Mouse (Mus musculus) urinary bladder, postnatal 4 days (tissue): ENCODE measurements around the gene Pars2.

Source experiments
- DNase-seq, 2 experiments: peaks; one replicate each; pipeline ENCODE4 v3.0.0; 2021 to 2022; ENCODE audit warnings: low spot score in 2 of 2

Pars2 gene

GRCm38 (mm10) chr4:106650833-106651527 is at the start of gene Pars2:
Pars2 (plus strand) TSS chr4:106651069.
- DNase-seq: peak; percentile 97

- DNase-seq: no peak
These were observed 44.0 kb upstream of the Pars2 start for GRCm38 (mm10) chr4:106606639-106607554.

DNA sequence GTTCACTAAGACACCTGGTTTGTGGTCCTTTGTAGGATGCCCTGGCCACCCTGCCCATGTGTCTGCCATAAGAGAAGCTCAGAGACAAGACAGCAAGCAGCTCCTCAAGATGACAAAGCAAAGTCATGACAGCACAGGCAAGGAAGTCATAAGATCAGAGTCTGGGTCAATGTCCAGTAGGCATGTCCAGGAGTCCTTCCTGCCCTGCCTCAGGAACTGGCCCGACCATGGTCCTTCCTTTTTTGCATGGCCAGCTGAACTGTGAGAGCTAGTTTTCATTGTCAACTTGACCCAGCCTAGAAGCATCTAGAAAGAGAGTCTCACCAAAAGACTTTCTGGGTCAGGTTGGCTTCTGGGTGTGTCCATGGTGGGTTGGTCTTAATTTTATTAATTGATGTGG is 43.0 kb upstream of the Pars2 start:
- no peak for DNase-seq

DNA sequence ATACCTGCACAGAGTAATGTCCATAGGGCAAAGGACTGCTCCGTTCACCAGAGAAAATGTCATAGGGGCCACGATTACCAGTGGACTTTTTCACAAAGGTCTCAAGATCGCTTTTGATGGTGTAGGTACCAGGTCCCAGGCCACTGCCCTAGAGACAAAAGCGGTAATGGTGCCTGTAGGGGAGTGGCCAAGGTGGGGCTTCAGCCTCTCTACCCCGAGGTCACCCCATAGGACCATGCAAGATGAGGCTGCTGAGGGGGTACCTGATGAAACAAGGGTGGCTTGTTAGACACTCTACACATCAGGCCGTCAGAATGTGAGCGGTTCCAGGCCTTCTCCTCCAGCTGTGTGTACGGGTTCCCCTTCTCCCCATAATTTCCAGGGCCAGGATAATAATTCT is 37.8 kb upstream of the Pars2 start:
- no peak for DNase-seq

DNA sequence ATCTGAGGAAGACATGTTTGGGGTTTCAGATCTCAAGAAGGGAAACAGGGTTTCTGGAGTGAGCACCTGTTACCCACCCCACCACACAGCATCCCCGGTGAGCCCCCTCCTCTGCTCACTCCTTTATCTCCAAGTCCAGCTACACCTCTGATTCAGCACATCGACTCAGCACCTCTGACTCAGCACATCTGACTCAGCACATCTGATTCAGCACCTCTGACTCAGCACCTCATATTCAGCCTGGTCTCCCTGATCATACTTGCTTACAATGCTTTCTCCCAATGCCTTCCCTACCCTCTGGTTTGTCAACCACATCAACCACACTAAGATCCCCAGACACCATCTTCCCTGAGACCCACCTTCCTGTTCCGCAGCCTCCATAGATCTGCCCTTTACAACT is 37.3 kb upstream of the Pars2 start:
- no peak for DNase-seq

- DNase-seq: peak; percentile 36 to 78
These were observed 36.6 kb upstream of the Pars2 start for GRCm38 (mm10) chr4:106614180-106614797.

GRCm38 (mm10) chr4:106614881-106615280 is 36.0 kb upstream of the Pars2 start:
- no peak for DNase-seq

GRCm38 (mm10) chr4:106615637-106616036 is 35.2 kb upstream of the Pars2 start:
- no peak for DNase-seq

DNA sequence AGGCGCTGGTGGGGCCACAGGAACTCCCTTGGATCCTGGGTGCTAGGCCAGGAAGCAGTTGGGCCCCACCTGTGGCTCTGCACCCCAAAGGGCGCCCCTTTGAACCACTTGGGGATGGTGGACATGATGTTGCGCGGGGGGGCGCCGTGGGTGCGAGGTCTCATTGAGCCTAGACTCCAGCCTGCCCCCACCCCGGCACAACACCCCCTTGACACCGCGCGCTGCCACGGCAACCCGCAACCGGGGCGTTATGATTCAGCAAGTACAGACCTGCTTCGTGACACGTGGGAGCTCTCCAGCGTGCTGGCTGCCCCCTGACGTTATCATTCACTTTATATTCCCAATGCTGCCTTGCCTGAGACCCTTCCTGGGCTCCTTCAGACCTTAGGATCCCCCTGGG is 33.8 kb upstream of the Pars2 start, which contains the start of gene Lexm:
Gene Lexm (minus strand): TSS at position 186 of the 400 bp plus-strand sequence.
- no peak for DNase-seq

DNA sequence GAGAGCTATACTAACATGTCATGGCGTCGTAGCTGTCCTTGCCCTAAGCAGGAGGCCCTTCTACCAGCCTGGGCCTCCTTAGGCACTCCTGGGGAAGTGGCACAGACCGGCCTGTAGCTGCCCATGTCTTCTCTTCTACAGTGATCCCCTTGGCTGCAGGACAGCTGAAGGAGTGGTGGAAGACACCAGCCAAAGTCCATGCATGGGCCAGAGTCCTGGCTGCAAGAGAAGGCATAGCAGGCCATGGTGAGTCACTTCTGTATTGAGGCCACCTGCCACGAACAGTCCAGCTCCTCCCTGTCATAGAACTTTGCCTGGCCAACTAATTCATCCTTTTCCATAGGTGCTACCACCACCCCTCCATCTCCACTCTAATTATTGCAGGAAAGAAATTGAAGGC is 32.0 kb upstream of the Pars2 start:
- DNase-seq: no peak

GRCm38 (mm10) chr4:106621428-106621827 is 29.4 kb upstream of the Pars2 start:
- DNase-seq: no peak

DNA sequence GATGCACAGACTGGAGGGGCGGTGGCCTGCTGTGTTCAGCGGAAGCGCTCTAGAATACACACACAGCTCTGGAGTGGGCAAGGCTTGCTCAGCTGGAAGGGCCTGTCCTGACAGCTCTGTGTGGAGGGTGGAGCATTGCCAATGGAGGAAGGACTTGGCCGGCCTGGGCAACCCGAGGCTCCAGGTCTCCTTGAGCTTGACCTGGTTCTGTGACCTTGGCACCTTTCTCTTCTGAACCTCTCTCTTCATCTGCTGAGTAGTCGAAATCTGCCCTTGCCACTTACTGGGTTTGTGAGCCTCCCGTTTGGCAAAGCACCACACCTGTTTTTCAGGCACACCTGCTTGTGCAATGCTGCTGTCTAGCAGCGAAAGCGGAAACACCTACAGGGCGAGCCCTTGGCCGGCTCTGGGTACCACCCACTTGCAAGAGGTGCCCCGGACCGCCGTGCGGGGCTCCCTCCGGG is 28.8 kb upstream of the Pars2 start, which contains the start of gene Ttc22:
Gene Ttc22 (plus strand): TSS at position 403 of the 464 bp plus-strand sequence.
- DNase-seq: peak in 1 of 2 experiments; percentile 31

DNA sequence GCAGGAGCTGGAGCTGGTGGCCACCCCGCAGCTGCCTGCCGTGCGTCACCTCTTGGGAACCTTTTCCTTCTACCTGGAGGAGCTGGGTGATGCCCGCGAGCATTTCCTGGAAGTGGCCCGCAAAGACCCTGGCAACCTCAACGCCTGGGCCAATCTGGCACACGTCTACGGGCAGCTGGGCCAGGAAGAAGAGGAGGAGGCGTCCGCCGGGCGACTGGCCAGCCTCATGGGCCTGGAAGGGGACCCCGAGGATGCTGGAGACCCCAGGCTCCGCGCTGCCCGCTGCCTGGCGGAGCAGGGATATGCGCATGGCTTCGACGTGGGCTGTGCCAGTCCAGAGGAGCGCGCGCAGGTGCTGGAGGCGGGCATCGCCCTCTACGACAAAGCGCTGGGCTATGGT is 28.2 kb upstream of the Pars2 start:
- DNase-seq: no peak

- no peak for DNase-seq
These were observed 26.6 kb upstream of the Pars2 start for GRCm38 (mm10) chr4:106624271-106624670.

DNA sequence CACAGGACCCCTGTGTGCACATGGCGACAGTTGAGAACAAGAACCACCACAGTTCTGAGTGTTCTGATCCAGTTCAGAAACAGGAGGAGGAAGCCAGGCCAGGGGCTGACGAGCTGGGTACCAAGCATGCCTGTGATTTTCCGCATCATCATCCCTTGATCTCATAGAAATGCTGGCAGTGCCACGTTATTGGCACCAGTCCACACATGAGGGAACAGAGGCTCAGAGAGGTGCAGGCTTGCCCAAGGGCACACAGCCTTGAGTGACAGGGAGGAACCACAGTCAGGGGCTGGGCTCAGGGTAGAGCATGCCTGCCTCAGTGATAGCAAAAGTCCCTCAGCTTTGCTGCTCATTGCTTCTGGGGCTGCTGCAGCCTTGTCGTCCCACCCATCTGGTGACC is 23.1 kb upstream of the Pars2 start:
- DNase-seq: no peak

DNA sequence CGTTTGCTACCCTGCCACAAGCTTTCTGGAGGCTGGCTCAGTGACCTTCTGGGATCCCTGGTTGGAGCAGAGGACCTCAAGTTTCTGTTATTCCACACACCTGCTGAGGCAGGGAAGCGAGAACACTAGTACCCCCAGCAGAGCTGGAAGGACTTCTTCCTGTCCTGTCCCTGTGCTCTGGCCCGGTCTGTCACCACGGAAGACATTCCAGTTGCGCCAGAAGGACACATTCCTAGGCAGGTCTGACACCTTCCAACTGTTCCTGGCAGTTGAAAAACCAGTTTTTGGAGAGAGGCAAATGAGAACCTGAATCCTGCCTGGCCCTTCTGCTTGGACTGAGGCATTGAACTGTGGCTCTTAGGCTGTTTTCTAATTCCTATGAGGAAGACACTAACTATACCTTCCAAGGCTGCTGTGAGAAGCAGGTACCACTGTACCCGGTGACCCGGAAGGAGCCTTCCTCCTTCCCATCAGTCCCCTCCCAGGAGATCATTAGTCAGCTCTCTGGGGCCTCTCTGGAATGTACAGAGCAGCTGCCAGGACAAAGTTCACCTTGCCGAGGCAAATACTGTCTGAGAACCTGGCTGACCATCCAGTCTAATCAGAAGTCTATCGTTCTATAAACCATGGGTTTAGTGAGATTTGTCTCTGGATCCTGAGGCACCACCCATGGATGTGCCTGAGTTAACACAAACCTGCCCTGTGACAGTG is 22.1 kb upstream of the Pars2 start:
- DNase-seq: no peak

DNA sequence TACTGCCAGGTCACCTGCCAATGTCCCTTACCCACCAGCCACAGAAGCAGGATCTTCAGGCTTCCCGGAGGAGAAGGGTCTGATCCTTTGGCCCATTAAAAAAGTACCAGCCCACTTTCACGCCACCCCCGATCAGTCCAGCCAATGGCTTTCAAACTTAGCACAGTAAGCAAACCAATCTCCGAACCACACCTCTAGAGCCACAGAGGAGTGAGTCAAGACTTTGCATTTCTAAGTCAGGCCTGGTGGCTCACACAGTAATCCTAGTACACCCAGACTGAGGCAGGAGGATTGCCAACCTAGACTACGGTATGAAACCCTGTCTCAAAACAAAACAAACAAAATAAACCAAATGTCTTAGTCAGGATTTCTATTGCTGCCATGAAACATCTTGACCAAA is 21.5 kb upstream of the Pars2 start:
- DNase-seq: no peak

DNA sequence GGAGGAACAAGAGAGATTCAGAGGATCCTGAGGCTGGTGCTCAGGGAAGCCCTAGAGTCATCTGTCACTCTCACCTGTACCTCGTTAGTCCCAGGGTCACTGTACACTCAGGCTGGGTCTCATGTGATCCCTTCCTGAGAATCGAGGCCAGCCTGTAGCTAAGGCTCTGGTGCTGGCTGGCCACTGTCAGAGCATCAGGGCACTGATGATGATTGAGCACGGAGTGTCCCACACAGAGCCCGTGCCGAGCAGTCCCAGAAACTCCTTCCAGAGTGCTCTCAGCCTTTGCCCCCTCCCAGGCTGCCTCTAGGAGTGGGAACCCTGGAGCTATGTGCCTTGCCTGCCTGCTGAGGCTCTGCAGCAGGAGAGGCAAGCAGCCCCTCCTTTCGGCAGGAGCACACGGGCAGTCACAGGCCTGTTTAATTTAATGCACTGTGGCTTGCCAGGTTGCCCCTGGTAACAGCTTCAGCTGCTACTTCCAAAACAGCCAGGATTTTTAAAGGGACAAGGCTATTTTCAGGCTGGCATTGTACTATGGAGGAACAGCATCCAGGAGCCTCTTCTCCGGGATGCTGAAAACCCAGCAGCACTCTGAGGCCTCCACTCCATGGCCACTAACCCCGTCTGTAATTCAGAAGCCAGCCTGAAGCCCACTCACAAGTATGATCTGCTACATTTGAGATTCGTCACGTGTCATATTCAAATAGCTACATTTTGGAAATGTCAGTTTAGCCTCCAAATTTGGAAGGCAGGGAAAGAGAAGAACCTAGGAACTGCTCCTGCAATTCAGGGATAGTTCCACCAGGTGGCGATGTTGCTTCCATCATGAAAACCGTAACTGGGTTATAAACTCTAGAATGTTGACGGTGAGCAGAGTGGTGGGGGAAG is 20.3 kb upstream of the Pars2 start:
- DNase-seq: no peak

- DNase-seq: no peak
These were observed 18.6 kb upstream of the Pars2 start for GRCm38 (mm10) chr4:106632313-106632712.

DNA sequence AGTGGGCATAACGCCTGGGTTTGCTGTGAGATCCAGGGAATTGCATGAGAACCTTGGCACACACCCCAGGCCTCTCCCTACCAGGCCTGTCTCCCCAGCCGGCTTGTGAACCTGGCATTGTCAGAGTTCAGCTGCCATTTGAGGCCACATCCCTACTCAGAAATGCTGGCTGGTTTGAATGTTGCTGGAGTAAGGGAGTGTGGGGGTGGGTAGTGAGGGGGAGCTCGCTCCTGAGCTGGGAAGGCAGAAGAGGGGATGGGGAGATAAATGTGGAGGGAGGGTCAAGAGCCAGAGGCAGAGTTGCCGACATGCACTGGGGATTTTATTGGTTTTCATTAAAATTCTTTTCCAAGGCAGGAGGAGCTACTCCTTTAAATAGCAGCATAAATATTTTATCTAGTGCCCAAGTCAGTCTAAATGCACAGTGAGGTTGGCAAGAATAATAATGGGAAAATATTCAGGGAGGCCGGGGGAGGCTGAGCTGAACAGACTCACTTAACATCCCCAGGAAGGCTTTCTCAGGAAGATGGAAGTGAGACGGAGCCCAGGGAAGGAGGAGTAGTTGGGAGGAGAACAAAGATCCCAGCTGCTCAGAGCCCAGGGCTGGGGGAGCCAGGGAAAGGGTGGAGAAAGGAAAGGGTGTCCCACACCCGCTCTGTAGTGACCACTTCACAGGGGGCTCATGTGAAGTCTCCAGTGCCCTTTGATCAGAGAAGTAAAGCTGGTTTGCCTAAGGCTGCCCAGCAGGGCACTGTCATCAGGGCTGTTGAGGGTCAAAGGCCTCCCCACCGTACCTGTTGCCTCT is 17.4 kb upstream of the Pars2 start:
- no peak for DNase-seq
